Mouse (Mus musculus) mature B cell (primary cell): Measurements from ENCODE around the gene Gria3.

Experiments used
- in situ Hi-C: fragments of 300-500 bp; cut with MboI; formaldehyde crosslinking; loops from 2 replicates; pipeline ENCODE4 v1.14.3; 2019

Gria3 gene

DNA sequence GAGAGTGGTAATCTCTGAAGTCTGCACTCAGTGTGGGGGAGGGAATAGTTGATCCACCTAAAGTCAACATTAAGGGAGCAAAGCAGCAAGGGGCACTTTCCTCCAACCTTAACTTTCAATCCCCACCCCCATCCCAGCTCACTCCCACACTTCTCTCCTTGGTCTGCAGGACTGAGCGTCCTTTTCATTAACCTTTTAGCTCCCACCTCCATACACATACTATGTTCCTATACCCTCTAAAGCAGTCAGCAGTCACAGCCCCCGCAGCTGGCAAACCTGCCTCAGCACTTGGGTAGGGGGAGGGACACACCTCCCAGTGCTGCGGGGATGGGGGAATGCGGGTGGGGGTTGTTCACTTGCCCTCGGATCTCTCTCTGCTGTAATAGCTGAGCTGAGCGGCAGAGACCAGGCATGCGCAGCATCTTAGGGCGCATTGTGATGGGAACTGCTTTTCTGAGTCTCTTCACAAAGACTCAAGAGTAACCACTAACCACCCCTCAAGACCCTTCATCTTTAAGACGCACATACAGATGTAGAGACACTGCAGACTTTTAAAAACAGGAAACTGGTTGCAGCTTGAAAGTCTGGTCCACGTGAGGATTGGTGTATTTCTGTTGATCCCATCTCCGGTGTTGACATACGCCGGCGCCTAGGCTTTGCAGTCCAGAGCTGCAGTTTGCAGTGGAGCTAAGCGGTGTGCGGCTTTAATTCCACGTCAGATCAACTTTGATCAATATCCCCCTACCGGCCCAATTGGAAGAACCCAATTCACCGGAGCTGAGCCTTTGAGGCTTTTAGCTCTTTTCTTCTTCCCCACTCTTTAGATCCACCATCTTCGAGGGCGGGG lies at the start of gene Gria3:
Gene Gria3, plus strand, starts transcription at position 797 of the 847 bp plus-strand sequence.
- in situ Hi-C loops: no loop called here

DNA sequence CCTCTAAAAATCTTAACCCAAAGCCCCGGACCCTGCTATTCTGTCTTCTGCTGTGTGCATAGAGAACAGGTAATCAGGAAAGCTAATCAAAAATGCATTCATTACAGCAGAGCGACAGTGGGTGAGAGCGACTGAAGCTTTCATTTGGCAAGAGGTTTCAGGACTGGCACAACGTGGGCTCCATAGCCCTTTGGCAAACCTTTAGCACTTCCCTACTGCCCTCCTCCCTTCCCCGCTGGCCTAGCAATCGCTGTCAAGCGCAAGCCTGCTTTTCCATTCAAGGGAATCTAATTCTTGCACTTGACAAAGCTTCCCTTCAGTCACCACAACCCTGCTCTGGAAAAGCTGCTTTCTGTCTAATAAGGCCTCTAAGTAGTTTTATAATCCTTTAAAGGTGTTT lies 13.6 kb upstream of the Gria3 start:
- in situ Hi-C loops: no loop called here

DNA sequence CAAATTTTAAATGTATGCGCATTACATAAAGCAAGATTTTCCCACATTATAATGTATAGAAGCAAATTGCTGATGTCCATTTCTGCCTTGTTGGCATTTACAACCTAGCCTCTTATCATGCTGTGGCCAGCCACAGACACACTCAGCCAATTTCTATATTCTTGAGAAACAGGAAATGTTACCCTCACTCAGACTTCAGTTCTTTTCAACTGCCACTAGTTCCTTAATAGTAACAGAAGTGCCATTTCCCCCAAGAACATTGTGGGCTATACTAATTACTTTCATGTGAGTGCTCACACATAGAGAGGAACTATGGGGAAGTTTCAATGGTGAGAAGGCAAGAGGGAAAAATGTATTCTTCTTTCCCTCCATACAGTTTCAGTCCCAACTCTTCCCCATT lies 11.6 kb upstream of the Gria3 start:
- in situ Hi-C loops: no loop called here

DNA sequence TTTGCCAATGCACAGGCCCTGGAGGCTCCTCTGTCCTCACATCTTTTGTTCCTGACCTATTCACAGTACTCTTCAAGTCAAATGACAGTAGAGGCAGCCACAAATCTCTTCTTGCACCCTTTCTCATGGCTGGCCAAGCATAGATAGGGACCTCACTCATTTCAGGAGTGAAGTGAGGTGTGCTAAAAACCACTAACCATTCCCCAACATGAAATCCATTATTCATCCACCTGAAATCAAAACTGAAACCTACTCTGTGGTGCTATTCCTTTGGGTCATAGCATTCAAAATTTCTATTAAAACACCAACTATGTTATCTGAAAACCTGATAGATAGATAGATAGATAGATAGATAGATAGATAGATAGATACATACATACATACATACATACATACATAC lies 2.2 kb upstream of the Gria3 start:
- in situ Hi-C loops: no loop called here

DNA sequence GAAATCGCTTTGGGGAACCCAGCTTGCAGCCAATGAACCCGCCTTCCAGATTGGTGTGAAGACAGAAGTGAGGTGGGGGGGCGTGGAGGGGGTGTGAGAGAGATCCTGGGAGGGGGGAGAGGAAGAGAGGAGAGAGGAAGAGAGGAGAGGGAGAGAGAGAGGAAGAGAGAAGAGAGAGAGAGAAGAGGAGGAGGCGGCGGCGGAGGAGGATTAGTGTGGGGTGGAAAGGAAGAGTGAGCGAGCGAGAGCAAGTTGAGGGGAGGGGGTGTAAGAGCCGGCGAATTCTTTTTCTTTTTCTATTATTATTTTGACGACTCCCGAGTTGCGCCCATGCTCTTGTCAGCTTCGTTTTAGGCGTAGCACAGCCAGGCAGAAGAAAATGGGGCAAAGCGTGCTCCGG lies 532 bp downstream of the Gria3 start:
- in situ Hi-C loops: no loop called here

DNA sequence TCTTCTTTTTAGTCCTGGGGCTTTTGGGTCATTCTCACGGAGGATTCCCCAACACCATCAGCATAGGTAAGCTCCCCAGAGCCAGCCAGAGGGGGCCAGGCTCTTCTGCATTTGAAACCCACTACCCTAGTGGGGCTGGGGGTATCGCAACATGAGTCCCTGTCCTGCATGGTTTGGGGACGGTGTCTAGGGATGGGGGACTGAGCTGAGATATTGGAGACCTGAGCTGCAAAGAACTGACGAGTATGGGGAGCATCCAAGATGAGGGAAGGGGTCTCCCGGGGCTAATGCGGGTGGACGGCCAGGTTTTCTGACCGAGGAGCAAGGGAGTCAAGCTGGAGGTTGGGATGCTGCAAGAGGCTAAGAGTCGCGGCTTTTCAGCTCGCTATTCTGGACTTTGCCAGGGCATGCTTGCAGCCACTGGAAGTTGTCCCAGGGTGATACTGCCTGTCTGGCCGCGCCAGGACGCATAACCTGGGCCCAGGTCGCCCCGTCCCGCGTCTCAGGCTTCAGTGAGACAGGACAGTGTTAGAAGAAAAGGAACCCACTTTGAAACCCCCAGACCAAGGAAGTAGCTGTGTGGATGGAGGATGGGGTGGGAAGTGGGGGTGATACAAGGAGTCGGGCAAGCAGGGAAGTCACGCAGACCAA lies 1.1 kb downstream of the Gria3 start:
- in situ Hi-C loops: no loop called here

DNA sequence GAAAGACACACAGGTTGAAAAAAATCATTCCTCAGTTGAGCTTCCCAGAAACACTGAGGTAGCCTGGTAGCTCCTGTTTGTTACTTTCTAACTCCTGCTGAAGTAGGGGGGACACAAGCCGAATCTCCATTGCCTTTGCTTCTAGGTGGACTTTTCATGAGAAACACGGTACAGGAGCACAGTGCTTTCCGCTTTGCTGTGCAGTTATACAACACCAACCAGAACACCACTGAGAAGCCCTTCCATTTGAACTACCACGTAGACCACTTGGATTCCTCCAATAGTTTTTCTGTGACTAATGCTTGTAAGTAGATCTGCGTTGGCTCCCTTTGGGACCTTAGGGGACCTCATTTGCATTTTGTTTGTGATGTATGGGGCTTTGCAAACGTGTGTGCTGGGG lies 2.0 kb downstream of the Gria3 start:
- in situ Hi-C loops: no loop called here

DNA sequence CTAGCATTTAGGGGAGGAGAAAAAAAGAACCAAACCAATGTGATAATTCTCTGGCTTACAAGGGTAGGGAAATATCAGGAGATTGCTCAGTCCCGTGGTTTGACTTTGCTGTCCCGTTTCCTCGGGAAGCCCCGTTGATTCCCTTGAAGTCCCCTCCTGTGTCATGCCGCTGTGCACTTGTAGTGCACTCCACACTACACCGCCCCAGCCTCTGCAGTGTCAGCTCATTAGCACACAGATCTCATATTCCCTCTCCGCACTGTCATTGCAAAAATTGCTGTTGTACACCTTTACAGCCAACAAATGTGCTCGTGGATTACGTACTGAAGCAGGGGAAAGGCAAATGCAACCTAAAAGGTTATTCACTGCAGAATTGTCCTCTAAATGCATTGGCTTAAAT lies 5.6 kb downstream of the Gria3 start:
- in situ Hi-C loops: no loop called here

DNA sequence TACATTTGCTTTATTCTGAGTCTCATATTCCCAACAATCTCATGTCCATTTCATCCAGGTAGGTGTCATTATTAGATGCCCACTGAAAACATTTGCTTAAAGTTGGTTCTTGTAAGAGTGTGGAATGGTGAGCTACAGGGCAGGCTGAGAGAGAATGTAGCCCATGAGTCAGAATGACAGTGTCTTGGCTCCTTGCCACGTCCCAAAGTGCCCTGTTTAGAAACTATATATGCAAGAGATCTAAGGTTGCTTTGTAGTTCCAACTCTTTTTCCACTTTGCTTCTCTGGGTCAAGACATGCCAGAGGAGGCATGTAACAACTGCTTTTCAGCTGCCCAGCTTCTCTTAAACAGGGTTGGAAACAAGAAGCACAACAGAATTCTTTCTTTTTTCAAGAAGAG lies 9.1 kb downstream of the Gria3 start:
- in situ Hi-C loops: no loop called here

DNA sequence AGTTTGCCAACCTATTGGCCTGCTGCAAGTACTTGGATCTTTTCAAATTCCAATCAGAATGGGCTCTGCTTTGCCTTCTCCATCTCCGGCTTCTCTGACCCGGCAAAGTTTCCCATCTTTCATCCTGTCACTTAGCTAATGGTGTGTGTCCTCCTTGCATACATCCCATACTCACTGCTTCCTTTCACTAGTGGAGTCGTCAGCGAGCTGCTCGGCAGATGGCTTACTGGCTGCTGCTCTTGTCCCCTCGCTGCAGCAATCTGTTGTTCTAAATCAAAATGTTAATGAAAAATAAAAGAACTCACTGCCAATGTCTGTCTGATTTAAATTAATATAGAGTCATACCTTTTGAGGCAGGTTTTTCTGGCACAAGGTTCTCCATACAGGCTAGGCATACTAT lies 25.0 kb downstream of the Gria3 start:
- in situ Hi-C loops: no loop called here

DNA sequence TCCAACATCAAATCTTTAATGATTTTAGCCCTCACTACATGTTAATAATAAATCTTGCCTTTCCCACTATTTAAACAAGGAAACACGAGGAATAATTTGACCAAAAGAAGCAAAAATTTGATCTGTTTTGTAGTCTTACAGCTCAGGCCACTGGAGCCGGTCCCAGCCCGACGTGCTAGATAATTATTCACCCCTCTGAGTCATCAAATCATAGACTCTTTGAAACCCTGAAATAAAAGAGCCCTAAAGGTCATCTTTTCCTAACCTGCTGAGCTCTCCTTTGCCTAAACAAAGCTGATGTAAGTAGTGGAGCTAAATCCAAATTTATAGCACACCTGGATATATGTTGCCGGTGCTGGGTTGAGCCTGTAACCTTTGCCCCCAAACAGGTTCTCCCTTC lies 27.4 kb downstream of the Gria3 start:
- in situ Hi-C loops: no loop called here

DNA sequence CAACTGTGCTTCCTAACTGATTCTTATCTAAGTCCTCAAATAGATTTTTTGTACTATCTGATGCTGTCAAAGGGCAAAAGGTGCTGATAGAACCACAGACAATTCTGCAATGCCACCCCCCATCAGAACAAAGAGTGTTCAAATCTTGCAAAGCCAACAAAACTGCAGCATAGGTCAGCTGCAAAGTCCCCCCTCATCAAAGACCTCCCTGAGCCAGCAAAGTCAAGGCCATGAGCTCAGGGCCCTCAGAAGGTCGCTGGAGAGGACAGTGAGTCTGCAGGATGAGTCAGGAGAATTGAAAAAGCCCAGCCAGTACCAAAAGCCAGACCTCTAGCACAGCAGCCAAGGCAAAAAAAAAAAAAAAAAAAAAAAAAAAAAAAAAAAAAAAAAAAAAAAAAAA lies 34.9 kb downstream of the Gria3 start:
- in situ Hi-C loops: no loop called here

DNA sequence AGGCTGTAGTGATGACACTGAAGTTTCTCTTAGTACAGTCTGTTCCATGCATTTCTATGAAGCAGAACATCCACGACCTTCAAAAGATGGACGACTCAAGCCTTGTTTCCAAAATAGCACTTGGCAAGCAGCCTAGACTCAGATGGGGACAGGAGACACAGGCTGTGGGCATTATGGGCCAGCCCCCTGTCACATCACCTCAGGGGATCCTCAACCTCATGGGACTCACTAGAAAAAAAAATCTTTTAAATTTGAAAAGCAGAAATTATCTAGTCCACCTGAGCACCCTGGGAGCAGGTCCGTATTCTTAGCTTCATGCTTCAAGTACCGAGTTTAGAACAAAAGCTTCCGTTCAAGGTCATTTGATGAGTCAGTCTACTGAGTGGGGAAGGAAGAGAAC lies 38.2 kb downstream of the Gria3 start:
- in situ Hi-C loops: no loop called here

DNA sequence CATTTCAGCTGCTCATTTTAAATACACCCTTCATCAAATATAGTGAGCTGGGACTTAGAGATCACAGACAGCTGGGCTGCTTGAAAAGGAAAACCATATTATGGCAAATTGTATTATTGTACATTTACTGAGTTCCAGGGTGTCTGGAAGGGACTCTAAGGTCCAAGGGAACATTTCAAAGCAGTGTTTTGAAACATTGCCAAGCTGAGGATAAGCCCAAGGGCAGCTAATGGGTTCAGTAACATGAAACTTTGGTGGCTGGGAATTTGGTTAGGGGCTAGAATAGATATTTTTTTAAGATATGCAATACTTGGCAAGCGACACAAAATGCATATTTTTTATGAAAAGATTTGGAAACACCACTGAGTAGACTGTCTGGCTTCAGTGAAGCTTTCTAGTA lies 48.2 kb downstream of the Gria3 start:
- in situ Hi-C loops: no loop called here

DNA sequence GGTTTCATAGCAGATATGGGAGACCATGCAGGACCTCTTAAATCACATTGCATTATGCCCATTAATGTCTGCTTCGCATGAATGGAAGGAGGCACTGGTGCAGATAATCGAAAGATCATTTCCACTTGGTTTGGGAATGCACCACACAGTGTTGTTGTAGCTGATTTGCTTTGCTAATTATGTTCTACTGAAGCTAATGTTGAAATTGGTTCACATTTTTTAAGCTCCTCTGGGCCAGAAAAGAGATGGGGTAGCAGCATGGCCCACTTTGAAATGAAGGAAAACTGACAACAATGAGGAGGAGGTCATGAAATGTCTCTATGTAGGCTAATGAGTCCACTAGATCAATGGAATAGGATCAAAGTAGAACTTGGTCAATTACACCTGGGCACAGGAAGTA lies 76.8 kb downstream of the Gria3 start:
- in situ Hi-C loops: no loop called here

DNA sequence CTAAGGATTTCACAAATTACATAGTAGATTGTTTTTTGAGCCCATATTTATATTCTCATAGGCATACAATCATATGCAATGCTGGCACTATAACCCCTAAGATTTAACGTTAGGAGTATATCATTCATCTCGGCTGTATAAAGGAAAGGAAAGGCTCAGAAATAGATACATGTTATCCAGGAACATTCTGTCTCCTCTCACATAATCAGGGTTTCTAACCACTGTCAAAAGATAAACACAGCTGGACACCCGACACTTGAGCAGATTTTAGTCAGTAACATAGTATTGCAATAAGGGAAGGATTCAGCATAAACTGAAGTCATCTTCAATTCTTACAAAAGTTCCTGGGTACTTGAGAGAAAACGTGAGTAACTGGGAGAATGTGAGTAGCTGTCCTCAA lies 95.9 kb downstream of the Gria3 start:
- in situ Hi-C loops: no loop called here

DNA sequence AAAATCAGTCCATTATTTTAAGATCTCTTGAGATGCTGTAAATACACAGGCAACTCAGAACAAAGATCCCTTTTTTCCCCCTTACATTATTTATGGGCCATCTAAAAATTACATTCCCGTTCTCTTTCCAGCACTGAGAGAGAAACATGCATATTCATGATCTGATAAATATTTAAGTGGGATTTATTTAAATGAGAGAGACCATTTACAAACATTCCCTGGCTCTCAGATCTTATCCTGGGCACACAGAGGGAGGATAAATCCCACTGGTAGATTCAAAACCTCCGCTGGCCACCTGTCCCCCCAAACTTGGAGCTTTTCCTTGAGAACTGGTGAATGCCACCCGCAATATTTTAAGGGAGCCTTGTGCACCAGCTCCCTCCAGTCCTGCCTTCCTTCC lies 104.7 kb downstream of the Gria3 start:
- in situ Hi-C loops: no loop called here

DNA sequence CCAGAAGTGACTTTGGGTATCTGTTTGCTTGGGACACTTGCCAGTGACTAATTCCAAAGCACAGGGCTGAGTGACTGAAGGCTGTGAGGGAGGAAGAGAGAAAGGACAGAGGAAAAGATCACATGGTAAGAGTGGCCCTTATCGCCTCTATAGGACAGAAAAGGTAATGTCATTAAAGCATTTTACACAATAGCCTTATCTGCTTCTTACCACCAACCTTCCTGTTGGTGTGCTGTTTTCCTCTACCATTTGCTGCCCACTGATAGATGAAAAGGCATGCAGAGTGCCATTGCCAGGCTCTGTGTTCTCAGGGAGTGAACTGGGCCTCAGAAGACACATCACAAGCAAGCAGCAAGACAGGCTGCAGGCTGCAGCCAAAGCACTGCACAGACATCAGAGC lies 107.3 kb downstream of the Gria3 start:
- in situ Hi-C loops: no loop called here

DNA sequence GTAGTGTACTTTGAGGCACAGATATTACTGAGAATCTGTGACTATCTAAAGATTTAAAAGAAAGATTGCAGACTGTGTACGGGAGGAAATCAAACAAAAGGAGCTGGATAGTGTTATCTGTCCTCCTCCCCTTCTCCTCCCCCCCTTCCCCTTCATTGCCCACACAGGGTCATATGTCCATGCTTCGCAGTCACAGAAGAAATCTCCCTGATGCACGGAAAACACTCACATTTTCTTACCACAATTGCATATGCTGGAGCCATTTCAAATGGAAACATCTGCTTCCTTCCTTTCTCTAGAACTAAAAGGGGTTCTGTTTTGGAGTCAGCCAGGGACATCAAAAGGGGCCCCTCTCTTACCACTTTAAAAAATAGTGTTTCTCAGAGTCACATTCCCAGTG lies 114.3 kb downstream of the Gria3 start:
- in situ Hi-C loops: no loop called here

DNA sequence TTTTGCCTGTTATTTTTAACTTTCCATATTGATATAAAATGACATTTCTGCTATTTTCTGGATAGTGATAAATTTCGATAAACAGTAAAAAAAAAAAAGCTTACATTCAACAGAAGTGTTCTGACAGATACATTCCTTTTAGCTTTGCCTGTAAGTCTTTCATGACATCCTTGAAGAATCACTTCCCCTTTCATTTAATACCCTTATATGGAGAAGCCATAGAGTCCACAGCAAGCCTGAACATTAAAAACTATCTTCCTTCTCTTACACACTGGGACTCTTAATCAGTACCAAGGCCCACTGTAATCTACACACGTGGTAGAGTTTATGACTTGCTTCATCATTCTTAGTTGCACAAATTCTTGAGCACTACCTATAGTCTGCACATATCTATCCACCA lies 131.9 kb downstream of the Gria3 start:
- in situ Hi-C loops: no loop called here

DNA sequence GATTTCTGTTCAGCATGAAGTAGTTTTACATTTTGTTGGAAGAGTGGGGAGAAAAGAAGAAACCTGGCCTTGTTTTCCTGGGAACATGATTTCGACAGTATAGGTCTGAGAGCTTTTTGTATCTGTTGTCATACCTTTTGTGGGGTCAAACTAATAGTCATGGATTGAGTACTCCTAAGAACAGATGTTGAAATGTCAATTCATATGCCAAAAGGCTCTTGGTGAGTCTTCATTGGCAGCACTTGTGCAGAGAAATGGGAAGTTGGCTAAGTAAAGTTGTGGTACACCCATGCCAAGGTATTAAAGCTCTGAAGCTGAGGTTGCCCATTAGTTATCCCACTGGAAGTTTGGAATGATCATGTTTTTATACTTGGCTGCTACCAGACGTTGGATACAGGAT lies 135.2 kb downstream of the Gria3 start:
- in situ Hi-C loops: no loop called here

DNA sequence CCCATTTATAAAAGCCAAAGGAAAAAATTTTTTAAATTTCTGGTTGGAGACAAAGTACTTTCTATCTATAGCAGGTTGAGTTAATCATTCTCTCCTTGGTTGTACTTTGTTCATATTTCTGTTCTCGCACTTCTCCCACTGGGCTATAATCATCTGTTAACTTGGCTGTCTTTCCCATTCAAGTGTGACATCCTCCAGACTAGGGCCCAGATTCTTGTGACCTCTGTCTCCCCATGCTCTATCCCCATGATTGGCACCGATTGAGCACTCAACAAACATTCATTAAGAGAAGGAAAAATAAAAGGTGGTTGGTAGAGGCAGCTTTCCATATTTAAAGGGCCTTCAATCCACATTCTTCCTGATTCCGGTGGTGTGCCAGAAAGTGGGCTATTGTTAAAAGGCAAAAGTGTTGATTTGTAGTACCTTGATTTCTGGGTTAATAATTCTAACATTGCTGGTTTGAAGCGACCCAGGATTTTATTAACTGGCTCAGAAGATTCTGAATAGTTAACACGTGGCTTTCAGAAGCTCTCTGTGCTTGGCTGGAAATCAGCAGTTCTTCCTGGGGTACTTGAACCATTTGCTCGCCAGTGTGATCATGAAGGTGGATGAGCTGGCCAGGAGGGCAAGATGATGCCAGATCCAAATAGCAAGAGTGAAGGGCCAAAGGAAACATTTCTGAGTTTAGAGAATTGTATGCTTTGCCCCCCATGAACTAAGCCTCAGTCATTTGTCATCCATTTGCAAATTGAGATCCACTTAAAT lies 161.8 kb downstream of the Gria3 start:
- in situ Hi-C loops: no loop called here

DNA sequence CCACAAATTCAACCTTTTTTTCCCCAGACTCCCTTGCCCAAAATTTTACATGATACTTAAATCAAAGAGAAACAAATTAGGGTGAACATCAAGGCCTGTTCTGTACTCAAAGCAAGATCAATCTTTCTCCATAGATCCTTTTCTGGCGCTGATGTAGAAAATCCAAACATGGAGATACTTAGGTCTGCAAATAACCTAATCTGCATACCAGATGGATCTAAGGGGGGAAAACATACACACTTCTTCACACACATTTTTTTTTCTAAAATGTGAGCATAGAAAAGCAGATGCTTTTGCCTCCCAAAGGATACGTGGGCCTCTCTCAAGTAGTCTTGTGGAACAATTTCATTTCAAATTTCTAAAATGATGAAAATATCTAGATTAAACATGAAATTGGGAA lies 164.2 kb downstream of the Gria3 start:
- in situ Hi-C loops: no loop called here
